Mouse (Mus musculus): Measurements from ENCODE around the gene Slc4a8.
"Not testable (repeated sequence)": the region's sequence is repeated elsewhere in the genome, so short reads cannot be mapped to it uniquely, and the experiment has no call there.

The Slc4a8 gene

DNA sequence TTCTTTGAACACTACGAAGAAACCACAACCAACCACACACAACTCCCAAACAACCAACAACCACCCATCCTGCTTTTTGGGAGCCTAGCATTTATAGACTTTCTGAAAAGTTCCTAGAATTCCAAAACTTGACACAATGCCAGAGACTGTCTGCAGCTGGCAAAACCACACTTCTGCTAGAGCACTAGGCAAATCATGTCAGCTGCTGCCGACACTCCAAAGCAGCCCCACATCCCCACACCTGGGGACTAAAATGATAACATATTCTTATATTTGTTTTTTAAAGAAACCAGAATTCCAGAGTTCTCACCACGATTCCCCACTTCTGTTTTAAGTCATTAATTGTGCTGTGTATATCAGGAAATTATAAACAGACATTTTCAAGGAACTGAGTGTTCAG, 57.3 kb downstream of the Slc4a8 start:
- H3K27me3 ChIP-seq (ENCODE audit: control insufficient read depth, insufficient read depth, low read length, poor library complexity, severe bottlenecking) = no peaks in the 10 kb centered on the region
- DNase-seq (ENCODE audit: low read depth, low spot score) = no peak
- no peaks in the 10 kb centered on the region for H3K36me3 ChIP-seq (ENCODE audit: control insufficient read depth, insufficient read depth, low read length, poor library complexity, severe bottlenecking)

DNA sequence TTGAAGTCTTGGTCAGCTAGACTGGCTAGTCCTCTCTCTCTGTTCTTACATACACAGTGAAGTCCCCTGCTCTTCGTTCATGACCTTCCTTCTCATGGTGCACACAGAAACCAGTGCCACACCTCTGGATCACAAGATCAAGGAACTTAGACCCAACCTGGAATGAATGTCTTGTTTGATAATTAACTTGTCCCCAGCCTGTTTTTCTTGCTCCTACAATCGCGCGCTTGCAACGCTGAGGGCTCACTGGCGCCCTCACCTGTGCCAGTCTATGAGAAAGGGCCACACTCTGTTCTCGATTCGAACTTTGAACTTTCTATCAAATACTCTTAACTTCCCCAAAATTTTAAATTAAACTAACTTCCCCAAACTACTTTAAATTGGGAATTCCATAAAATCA, 60.3 kb downstream of the Slc4a8 start:
- H3K36me3 ChIP-seq (ENCODE audit: control insufficient read depth, insufficient read depth, low read length, poor library complexity, severe bottlenecking) = no peaks in the 10 kb centered on the region
- H3K27me3 ChIP-seq (ENCODE audit: control insufficient read depth, insufficient read depth, low read length, poor library complexity, severe bottlenecking) = no peaks in the 10 kb centered on the region
- DNase-seq (ENCODE audit: low read depth, low spot score) = peak; percentile 8

DNA sequence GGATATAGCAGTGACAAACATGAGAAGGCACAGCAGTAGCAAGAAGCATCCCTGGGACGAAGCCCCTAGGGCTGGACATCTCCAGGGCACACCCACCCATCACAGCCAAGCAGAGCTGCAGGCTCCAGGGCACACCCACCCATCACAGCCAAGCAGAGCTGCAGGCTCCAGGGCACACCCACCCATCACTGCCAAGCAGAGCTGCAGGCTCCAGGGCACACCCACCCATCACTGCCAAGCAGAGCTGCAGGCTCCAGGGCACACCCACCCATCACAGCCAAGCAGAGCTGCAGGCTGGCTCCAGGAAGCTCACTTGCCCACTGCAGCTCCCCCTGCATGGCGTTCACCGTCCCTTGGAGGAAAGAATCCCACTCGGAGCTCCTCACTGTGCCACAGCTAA, 60.8 kb downstream of the Slc4a8 start:
- not testable (repeated sequence) for H3K36me3 ChIP-seq (ENCODE audit: control insufficient read depth, insufficient read depth, low read length, poor library complexity, severe bottlenecking); H3K27me3 ChIP-seq (ENCODE audit: control insufficient read depth, insufficient read depth, low read length, poor library complexity, severe bottlenecking); DNase-seq (ENCODE audit: low read depth, low spot score)

DNA sequence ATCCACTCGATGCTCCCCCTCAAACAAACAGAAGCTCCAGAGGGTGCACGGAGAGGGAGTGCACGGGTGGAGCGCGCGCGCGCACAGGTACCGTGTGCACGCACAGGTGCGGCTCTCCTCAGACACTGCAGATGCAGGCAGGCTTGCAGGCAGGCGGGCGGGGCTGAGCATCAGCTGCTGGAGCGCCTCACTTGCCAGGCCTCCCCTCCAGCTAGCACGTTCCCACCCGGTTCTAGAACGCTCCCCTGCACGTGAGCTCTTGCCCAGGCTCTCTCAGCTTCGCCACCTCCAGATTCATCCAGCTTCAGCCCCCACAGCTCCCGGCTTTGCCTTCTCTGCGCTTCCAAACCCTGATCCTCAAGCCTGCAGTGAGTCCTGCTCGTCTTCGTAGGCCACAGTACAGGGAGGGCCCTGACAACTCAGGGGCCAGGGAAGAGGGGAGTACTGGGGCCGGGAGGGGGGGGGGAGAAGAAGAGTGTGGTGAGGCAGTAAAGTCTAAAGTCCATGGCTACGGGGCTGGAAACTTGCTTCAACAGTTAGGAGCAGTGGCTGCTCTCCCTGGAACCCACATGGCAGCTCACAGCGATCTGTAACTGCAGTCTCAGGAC, 63.8 kb downstream of the Slc4a8 start:
- Histone ChIP-seq H3K27me3 (ENCODE audit: control insufficient read depth, insufficient read depth, low read length, poor library complexity, severe bottlenecking) (no peaks in the 10 kb centered on the region), H3K36me3 (ENCODE audit: control insufficient read depth, insufficient read depth, low read length, poor library complexity, severe bottlenecking) (no peaks in the 10 kb centered on the region)
- no peak for DNase-seq (ENCODE audit: low read depth, low spot score)

DNA sequence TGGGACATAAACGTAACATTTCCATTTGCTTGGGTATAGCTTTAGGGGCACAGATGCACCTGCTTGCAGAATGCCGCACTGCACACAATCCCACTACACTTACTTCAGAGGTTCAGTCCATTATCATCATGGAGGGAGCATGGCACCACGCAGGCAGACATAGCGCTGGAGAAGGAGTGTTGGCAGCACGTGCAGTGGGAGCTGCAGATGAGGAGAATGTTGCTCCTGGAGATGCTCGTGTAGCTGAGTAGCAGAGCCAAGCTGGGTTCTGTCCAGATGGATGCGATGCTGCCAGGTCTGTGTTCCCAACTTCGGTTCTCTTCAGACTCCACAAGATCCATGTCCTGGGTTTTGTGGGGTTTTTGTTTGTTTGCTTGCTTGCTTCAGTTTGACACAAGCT, 64.5 kb downstream of the Slc4a8 start:
- Histone ChIP-seq H3K27me3 (ENCODE audit: control insufficient read depth, insufficient read depth, low read length, poor library complexity, severe bottlenecking) (no peaks in the 10 kb centered on the region), H3K36me3 (ENCODE audit: control insufficient read depth, insufficient read depth, low read length, poor library complexity, severe bottlenecking) (no peaks in the 10 kb centered on the region)
- no peak for DNase-seq (ENCODE audit: low read depth, low spot score)

DNA sequence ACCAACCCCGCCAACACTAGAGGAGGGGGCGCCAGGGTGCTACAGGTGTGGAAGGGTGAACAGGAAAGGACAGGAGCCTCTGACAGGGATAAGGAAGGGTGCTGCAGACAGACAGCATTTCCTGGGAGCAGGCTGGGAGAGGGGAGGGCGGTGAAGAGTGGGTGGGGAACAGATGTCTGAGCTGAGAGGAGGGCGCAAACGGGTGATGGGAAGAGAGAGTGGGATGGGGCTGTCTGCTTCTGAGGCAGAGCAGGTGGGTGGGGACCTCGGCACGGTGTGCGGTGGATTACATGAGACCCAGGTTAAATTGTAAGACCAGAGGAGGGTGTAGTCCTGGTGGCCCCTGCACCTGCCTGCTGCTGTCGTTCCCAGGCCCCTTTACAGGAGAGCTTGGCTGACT, 68.2 kb downstream of the Slc4a8 start:
- DNase-seq (ENCODE audit: low read depth, low spot score) = no peak
- Histone ChIP-seq H3K27me3 (ENCODE audit: control insufficient read depth, insufficient read depth, low read length, poor library complexity, severe bottlenecking) (no peaks in the 10 kb centered on the region), H3K36me3 (ENCODE audit: control insufficient read depth, insufficient read depth, low read length, poor library complexity, severe bottlenecking) (no peaks in the 10 kb centered on the region)

DNA sequence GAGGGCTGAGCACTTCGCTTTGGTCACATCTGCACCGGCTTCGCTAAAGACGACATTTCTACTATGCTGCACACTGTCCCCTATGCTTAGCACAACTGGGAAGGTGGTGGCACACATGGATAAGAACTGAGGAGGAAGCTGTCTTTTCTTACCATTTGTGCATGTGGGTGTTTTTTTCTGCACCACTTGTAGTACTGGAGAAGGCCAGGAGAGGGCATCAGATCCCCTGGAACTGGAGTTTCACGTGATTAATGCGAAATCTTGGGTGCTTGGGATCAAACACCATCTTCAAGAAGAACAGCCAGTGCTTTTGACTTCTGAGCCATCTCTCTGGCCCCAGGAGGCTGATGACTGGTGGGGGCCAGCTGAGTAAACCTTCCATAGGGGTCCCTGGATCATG, 69.1 kb downstream of the Slc4a8 start:
- Histone ChIP-seq H3K36me3 (ENCODE audit: control insufficient read depth, insufficient read depth, low read length, poor library complexity, severe bottlenecking) (no peaks in the 10 kb centered on the region), H3K27me3 (ENCODE audit: control insufficient read depth, insufficient read depth, low read length, poor library complexity, severe bottlenecking) (no peaks in the 10 kb centered on the region)
- DNase-seq (ENCODE audit: low read depth, low spot score) = peak; percentile 49

DNA sequence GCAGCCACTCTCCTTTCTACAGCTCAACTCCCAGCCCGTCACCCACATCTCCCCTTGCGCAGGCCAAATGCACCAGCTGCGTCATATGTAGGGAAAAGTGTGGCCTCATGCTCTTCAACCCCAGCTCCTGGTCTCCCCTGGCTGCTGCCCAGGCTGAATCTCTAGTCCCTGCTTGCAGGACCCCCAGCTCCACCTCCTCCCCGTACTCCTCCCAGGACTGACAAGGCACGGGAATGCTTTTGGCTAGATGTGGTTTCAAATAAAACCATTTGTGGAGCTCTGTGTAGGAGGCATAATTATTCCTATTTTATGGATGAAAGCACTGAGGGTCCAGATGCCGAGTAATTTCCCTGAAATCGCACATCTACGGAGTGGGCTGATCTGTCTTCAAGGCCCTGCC, 70.6 kb downstream of the Slc4a8 start:
- Histone ChIP-seq H3K36me3 (ENCODE audit: control insufficient read depth, insufficient read depth, low read length, poor library complexity, severe bottlenecking) (no peaks in the 10 kb centered on the region), H3K27me3 (ENCODE audit: control insufficient read depth, insufficient read depth, low read length, poor library complexity, severe bottlenecking) (no peaks in the 10 kb centered on the region)
- DNase-seq (ENCODE audit: low read depth, low spot score) = no peak

DNA sequence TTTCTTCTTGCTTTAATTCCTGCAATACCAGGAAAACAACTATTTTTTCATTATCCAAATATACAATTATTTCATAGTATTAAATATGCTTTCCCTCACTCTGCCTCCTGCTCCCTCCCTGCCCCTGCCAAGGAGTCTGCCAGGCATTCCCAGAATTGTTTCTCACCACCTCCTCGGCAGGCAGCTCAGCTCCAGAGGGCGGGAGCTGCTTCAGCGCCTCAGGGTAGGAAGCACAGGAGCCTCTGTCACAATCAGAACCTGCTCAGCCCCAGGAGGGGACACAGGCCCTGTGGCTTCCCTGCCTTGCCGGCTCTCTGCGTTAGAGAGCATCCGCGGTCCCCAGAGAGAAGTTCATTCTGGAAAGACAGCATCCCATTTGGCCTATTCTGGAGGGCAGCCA, 71.2 kb downstream of the Slc4a8 start:
- no peaks in the 10 kb centered on the region for H3K36me3 ChIP-seq (ENCODE audit: control insufficient read depth, insufficient read depth, low read length, poor library complexity, severe bottlenecking)
- no peaks in the 10 kb centered on the region for H3K27me3 ChIP-seq (ENCODE audit: control insufficient read depth, insufficient read depth, low read length, poor library complexity, severe bottlenecking)
- DNase-seq (ENCODE audit: low read depth, low spot score) = no peak

DNA sequence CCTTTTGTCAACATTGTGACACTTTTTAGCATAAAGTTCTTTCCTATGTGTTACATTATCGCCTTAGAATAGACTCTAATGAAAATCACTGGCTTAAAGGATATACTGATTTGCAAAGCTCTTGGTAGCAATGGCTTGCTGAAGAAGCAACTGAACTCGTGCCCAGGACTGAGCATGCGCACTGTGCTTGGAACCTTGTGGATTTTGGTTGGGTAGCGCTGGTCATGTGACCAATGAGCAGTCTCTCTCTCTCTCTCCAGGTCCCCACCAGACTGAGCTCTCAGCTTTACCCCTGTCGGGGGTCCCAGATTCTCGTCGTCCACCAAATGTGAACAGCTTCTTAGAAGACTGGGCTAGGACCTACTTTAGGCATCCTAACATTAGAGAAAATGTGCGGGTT, 75.2 kb downstream of the Slc4a8 start:
- no peaks in the 10 kb centered on the region for H3K27me3 ChIP-seq (ENCODE audit: control insufficient read depth, insufficient read depth, low read length, poor library complexity, severe bottlenecking)
- no peaks in the 10 kb centered on the region for H3K36me3 ChIP-seq (ENCODE audit: control insufficient read depth, insufficient read depth, low read length, poor library complexity, severe bottlenecking)
- no peak for DNase-seq (ENCODE audit: low read depth, low spot score)

DNA sequence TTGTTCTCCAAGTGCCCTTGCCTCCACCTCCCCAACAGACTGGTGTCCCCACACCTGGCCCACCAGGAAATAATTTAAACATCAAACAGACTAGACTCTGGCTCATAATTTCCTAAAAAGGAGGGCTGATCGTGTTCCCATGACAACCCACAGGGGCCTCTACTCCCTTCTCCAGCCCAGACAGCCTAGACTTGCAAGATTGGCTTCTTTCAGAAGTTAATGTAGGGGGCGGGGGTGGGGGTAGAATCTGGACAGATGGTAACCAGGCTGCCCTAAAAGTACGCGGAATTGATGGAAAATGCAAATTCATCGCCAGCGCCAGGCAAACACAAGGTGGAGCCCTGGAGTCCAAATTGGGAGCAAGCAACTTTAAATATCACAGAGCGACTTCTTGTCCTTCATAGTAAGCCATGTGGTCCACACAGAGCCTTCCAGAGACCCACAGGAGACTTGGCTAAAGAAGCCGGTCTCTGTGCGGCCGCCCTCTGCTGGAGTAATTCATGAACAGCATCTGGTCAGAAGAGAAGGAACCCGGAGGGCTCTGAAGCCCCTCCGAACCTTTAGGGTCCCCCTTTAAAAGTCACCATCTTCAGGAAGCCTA, 77.2 kb downstream of the Slc4a8 start:
- no peaks in the 10 kb centered on the region for H3K36me3 ChIP-seq (ENCODE audit: control insufficient read depth, insufficient read depth, low read length, poor library complexity, severe bottlenecking)
- no peaks in the 10 kb centered on the region for H3K27me3 ChIP-seq (ENCODE audit: control insufficient read depth, insufficient read depth, low read length, poor library complexity, severe bottlenecking)
- peak; percentile 50 for DNase-seq (ENCODE audit: low read depth, low spot score)

DNA sequence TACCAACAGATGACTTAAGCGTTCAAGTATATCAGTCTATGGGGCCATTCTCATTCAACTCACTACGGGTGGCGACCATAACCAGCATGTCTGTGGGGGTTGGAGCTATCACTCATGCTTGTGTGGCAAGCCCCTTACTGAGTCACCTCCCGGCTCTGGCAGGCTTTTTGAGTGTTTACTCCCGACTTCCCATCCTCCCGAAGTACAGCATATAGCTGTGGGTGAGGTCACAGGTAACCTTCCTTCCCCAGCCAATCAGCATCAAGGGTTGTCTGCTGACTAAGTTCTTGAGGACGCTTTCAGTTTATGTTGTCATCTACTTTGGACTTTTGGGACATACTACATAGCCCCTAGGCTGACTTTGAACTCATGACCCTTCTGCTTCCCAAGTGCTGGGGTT, 82.8 kb downstream of the Slc4a8 start:
- H3K36me3 ChIP-seq (ENCODE audit: control insufficient read depth, insufficient read depth, low read length, poor library complexity, severe bottlenecking) = no peaks in the 10 kb centered on the region
- H3K27me3 ChIP-seq (ENCODE audit: control insufficient read depth, insufficient read depth, low read length, poor library complexity, severe bottlenecking) = no peaks in the 10 kb centered on the region
- no peak for DNase-seq (ENCODE audit: low read depth, low spot score)

DNA sequence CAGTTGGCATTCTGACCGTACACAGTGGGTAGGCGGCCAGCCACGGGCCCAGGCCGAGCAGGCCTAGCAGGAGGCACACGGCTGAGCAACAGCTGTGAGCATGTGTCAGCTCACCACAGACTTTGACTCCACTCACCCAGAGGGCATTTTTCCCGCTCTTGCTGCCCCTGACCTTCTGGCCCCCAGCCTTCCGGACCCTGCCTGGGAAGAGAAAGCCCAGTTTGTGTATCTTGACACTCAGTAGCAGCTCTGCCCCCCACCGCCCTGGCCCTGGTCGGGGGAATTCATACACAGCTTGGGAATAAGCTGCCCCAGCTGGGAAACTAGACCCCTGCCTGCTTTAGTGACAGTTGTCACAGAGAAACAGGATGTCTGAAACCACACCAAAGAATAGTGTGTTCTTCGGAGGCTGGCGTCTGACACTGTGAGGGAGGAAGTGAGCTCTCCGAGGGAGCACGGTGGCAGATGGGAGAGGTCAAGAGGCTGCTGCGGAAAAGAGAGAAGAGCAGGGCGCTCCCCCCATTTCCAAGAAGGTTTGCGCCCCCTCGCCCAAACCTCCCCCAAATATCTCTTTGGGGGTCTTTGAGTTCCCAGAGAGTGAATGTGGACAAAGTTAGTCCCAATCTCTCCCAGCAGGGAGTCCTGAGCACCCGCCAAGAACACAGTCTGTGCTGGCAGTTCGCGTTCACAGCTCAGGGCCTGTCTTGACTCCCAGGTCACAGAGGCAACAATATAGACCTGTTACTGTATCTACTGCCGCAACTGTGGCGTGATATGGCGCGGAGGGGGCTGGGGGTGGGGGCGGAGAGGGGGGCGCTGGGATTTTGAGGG, 83.7 kb downstream of the Slc4a8 start:
- Histone ChIP-seq H3K27me3 (ENCODE audit: control insufficient read depth, insufficient read depth, low read length, poor library complexity, severe bottlenecking) (no peaks in the 10 kb centered on the region), H3K36me3 (ENCODE audit: control insufficient read depth, insufficient read depth, low read length, poor library complexity, severe bottlenecking) (no peaks in the 10 kb centered on the region)
- peak; percentile 27 for DNase-seq (ENCODE audit: low read depth, low spot score)

DNA sequence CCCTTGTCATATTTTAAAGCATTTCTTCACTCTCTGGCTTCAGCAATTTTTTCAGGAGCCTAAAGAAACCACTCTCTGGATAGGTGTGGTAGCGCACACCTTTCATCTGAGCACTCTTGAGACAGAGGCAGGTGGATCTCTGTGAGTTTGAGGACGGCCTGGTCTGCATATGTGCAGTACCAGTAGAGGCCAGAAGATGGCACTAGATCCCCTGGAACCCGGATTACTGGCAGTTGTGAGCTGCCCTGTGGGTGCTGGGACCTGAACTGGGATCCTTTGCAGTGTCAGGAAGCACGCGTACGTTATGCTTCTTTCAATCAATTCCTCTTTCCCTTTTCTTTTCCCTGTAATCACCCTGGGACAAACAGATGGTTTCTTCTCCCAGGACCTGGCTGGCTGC, 85.6 kb downstream of the Slc4a8 start:
- H3K36me3 ChIP-seq (ENCODE audit: control insufficient read depth, insufficient read depth, low read length, poor library complexity, severe bottlenecking) = no peaks in the 10 kb centered on the region
- no peaks in the 10 kb centered on the region for H3K27me3 ChIP-seq (ENCODE audit: control insufficient read depth, insufficient read depth, low read length, poor library complexity, severe bottlenecking)
- DNase-seq (ENCODE audit: low read depth, low spot score) = no peak

DNA sequence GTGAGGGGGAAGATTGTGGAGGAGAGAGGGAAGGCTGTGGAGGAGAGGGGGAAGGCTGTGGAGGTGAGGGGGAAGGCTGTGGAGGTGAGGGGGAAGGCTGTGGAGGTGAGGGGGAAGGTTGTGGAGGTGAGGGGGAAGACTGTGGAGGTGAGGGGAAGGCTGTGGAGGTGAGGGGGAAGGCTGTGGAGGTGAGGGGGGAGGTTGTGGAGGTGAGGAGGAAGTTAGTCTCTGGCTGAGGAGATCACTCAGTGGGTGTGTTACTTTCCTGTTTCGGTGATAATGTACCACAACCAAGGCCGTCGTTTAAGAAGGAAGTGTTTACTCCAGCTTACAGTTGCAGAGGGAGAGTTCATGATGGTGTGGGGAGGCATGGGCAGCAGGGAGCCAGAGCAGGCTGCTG, 96.0 kb downstream of the Slc4a8 start:
- Histone ChIP-seq H3K27me3 (ENCODE audit: control insufficient read depth, insufficient read depth, low read length, poor library complexity, severe bottlenecking) (no peaks in the 10 kb centered on the region), H3K36me3 (ENCODE audit: control insufficient read depth, insufficient read depth, low read length, poor library complexity, severe bottlenecking) (no peaks in the 10 kb centered on the region)
- no peak for DNase-seq (ENCODE audit: low read depth, low spot score)

Measured in splenic B cell, adult 2 months (primary cell).